Mouse (Mus musculus) midbrain, postnatal 0 days (tissue): ENCODE results near the gene Dbx2. TPM values are rescaled to one million over a fixed set of nuclear protein-coding genes. Genes with fewer than 3 reads are reported as not detected.

ENCODE experiments used
- ATAC-seq: fragments of 200-750 bp; cut with Nextera tagmentation; 2 replicates; pipeline ENCODE4 v1.8.0; 2017; ENCODE audit warnings: moderate number of reproducible peaks, mild to moderate bottlenecking, moderate TSS enrichment, moderate library complexity; ENCODE audit not compliant: low FRiP score
- DNase-seq: peaks from one replicate; pipeline ENCODE4 v3.0.0-alpha.2; 2015; ENCODE audit warnings: low spot score
- H3K27ac ChIP-seq: fragments of 300-500 bp; sonication (generic); 2 replicates; pipeline ENCODE4 v1.5.1; 2014; ENCODE audit warnings: low read depth, mild to moderate bottlenecking, low read length, mixed read lengths
- H3K27me3 ChIP-seq: fragments of 300-500 bp; sonication (generic); 2 replicates; pipeline ENCODE4 v1.6.1; 2014; ENCODE audit warnings: low read length, control low read depth, mixed read lengths; ENCODE audit not compliant: insufficient read depth
- H3K36me3 ChIP-seq: fragments of 300-500 bp; sonication (generic); 2 replicates; pipeline ENCODE4 v1.6.1; 2014; ENCODE audit warnings: low read length, control low read depth, mixed read lengths; ENCODE audit not compliant: insufficient read depth
- H3K4me1 ChIP-seq: fragments of 300-500 bp; sonication (generic); 2 replicates; pipeline ENCODE4 v1.6.1; 2014; ENCODE audit warnings: mild to moderate bottlenecking, control low read depth, antibody characterized with exemption, low read length, mixed read lengths; ENCODE audit not compliant: insufficient read depth
- H3K4me2 ChIP-seq: fragments of 300-500 bp; sonication (generic); 2 replicates; pipeline ENCODE4 v1.6.1; 2014; ENCODE audit warnings: low read depth, mild to moderate bottlenecking, low read length, mixed read lengths; ENCODE audit not compliant: poor library complexity, severe bottlenecking
- H3K4me3 ChIP-seq: fragments of 300-500 bp; sonication (generic); 2 replicates; pipeline ENCODE4 v1.5.1; 2014; ENCODE audit warnings: low read depth, mild to moderate bottlenecking, low read length, moderate library complexity
- H3K9ac ChIP-seq: fragments of 300-500 bp; sonication (generic); replicated peaks from 2 replicates; pipeline ENCODE4 v1.6.1; 2014; ENCODE audit warnings: mild to moderate bottlenecking, low read length, moderate library complexity, mixed read lengths; ENCODE audit not compliant: poor library complexity, severe bottlenecking
- H3K9me3 ChIP-seq: fragments of 300-500 bp; sonication (generic); 2 replicates; pipeline ENCODE4 v1.6.1; 2016; ENCODE audit warnings: low read length, control low read depth
- CTCF ChIP-seq: IDR thresholded peaks from 2 replicates; pipeline ENCODE4 v1.5.1; 2016; ENCODE audit warnings: antibody characterized with exemption, mild to moderate bottlenecking
- WGBS: fragments of 180-500 bp; shearing (Covaris S2); extraction: QIAGEN DNeasy Blood & Tissue Kit; methylation state at CpG from one replicate; pipeline ENCODE4 v1.1.7; 2014; 5-methylcytosine and 5-hydroxymethylcytosine counted together
- polyA plus RNA-seq: library from polyadenylated mRNA; unstranded; fragments of >200 nt; fragmentation: Nextera tagmentation; extraction: Ambion mirVana; gene quantifications from 2 replicates; pipeline ENCODE4 v1.2.1, GENCODE M21; 2015
- total RNA-seq: library from RNA; depleted of rRNA; stranded (reverse); fragments of >200 nt; gene quantifications from 2 replicates; pipeline ENCODE4 v1.2.3, GENCODE M21; 2014; rRNA removed

Dbx2 gene
- total RNA-seq (4.9 and 5.8 TPM in 2 replicates), polyA plus RNA-seq (18.4 and 23.0 TPM in 2 replicates)

DNA sequence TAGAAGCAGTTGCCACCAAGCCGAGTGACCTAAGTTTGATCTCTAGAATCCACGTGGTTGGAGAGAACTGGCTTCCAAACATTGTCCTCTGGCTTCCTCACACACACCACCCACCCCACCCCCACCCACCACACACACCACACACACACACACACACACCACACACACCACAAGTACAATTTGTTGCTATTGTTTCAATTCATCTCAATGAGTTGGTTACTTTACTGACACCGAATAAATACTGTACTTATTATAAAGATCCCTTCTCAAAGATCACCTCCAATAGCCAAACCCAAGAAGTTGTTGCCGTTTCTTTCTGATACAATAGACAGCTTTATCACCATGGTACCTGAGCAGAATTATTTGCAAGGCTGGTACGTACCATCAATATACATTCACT, at the start of gene Dbx2:
Gene Dbx2 (minus strand): TSS at position 101 of the 400 bp plus-strand sequence.
- ATAC-seq (no peak), DNase-seq (no peak)
- no peaks in the 10 kb centered on the region for H3K9me3 ChIP-seq
- no peak within 1 kb of the TSS for H3K9ac ChIP-seq
- TF ChIP-seq CTCF = no peak
- 85% methylated on average over 5 of the region's 5 CpGs for WGBS
- no peaks in the 10 kb centered on the region for H3K36me3 ChIP-seq
- H3K27me3 ChIP-seq = peaks cover 61% of the 10 kb centered on the region
- peak within 1 kb of the TSS; percentile 37; the same call in 1 of the 2 replicates for H3K4me3 ChIP-seq
- H3K27ac ChIP-seq = no peak within 1 kb of the TSS
- H3K4me2 ChIP-seq = peak within 1 kb of the TSS; percentile 58
- H3K4me1 ChIP-seq = peaks cover 7% of the 10 kb centered on the region; the same call in 1 of the 2 replicates

DNA sequence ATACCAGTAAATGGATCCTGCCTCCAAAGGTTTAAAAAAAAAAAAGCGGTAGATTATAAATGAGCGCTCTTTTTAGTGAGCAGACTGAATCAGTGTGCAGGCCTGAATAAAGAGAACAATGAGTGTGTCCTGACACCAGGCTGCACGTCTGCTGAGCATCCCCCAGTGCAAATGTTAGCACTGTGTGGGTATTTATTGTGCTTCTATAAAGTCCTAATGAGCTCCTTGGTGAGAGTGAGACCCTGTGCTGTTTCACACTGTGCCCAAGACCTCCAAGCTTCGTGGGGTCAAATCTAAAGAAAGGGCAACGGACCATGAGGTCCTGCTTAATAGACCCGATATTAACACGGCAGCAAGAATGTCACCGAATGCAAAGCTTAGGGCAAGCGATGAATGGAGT, 46.4 kb upstream of the Dbx2 start:
- no peak for TF ChIP-seq CTCF
- Histone ChIP-seq H3K4me2 (no peak overlapping the region), H3K4me3 (no peak overlapping the region), H3K36me3 (no peaks in the 10 kb centered on the region), H3K27ac (no peak overlapping the region), H3K4me1 (0 out of 2 replicates have a peak, but pooled peaks cover 4% of the 10 kb centered on the region), H3K27me3 (no peaks in the 10 kb centered on the region), H3K9me3 (no peaks in the 10 kb centered on the region), H3K9ac (no peak overlapping the region)
- 18% methylated on average over 9 of the region's 9 CpGs for WGBS
- ATAC-seq = no peak
- DNase-seq = no peak

DNA sequence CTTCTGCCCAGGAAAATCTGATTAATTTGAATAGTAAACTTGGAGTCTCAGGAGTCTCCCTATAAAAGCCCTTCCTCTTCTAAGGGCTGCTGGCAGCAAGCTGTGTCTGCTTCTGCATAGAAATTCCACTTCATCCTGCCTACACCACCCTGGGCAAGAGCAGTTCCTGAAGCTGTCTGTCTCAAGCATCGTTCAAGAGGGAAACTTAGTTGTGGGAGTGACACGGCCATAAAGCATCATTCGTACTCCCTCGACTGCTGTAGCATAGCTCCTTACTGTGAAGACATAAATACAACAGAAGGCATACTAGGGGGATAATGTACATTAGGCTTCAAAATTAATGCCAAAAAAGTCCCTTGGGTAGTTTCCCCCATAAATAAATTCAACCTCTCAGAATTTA, 45.8 kb upstream of the Dbx2 start:
- TF ChIP-seq CTCF = no peak
- no peaks in the 10 kb centered on the region for H3K27me3 ChIP-seq
- H3K9ac ChIP-seq = no peak overlapping the region
- no peaks in the 10 kb centered on the region for H3K9me3 ChIP-seq
- H3K4me1 ChIP-seq = 0 out of 2 replicates have a peak, but pooled peaks cover 4% of the 10 kb centered on the region
- 17% methylated on average over 4 of the region's 4 CpGs for WGBS
- DNase-seq (no peak), ATAC-seq (no peak)
- no peak overlapping the region for H3K4me3 ChIP-seq
- H3K36me3 ChIP-seq = no peaks in the 10 kb centered on the region
- no peak overlapping the region for H3K27ac ChIP-seq
- H3K4me2 ChIP-seq = no peak overlapping the region

DNA sequence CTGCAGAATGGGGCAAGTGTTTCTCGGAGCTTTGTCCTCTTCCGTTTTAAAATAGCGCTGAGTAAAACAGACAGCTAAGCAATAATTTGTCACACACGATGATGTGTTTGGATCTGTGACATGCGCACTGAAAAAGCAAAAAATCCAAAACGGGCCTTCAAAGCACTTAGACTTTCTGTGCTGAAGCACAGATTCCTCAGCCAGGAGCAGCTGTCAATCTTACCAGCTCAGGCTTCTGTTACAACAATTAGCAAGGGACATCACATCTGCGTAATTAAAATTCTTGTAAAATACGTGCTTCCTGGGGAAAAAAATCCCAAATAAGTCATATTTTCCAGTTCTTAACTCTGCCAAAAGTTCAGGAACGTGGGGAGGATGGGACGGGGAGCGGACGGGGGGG, 43.6 kb upstream of the Dbx2 start:
- Histone ChIP-seq H3K27me3 (no peaks in the 10 kb centered on the region), H3K9ac (no peak overlapping the region), H3K4me1 (0 out of 2 replicates have a peak, but pooled peaks cover 4% of the 10 kb centered on the region), H3K36me3 (no peaks in the 10 kb centered on the region), H3K4me2 (no peak overlapping the region), H3K27ac (no peak overlapping the region), H3K9me3 (no peaks in the 10 kb centered on the region), H3K4me3 (no peak overlapping the region)
- ATAC-seq = no peak
- 66% methylated on average over 12 of the region's 12 CpGs for WGBS
- no peak for DNase-seq
- TF ChIP-seq CTCF = no peak

DNA sequence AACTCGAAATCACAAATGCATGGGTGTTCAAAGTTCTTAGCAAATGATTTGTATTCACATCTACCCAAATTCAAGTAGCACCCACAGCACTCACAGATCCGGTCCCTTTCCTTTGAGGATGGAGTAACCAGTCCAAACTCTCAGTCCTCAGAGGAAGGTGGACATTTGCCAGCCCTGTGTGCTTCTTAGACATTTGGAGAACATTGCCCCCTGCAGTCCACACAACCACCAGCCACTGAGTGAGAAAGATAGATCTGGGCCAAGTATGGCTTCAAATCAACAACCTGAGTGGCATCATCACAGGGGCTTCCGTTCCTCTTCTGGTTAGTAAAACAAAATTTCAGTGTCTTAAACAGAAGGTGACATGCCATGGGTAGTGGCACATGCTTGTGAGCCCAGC, 38.0 kb upstream of the Dbx2 start:
- H3K9ac ChIP-seq = no peak overlapping the region
- H3K9me3 ChIP-seq = no peaks in the 10 kb centered on the region
- H3K27me3 ChIP-seq = no peaks in the 10 kb centered on the region
- peak; percentile 55 for TF ChIP-seq CTCF
- ATAC-seq (no peak), DNase-seq (peak; percentile 78)
- no peaks in the 10 kb centered on the region for H3K36me3 ChIP-seq
- H3K4me3 ChIP-seq = no peak overlapping the region
- H3K27ac ChIP-seq = no peak overlapping the region
- WGBS = 91% methylated on average over 3 of the region's 3 CpGs
- no peaks in the 10 kb centered on the region for H3K4me1 ChIP-seq
- H3K4me2 ChIP-seq = no peak overlapping the region

DNA sequence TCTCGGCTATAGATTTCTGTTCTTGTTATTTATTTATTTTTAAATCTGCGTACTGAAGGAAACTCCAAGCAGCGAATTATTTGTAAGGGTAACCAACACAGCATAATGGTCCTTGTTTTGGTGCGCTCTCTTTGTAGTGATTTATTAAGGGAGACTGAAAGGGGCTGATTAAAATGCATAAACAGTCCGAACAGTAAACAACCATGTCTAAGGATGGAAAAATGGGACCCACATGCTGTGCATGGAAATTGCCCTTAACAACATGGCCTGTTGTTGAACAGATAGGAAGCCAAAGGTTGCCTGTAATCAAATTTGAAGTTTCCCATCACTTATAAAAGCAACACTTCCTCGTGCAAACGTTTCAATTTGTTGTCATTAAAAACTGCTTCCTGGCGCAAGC, 35.8 kb upstream of the Dbx2 start:
- Histone ChIP-seq H3K27me3 (no peaks in the 10 kb centered on the region), H3K9me3 (no peaks in the 10 kb centered on the region), H3K9ac (no peak overlapping the region), H3K36me3 (no peaks in the 10 kb centered on the region), H3K4me1 (no peaks in the 10 kb centered on the region), H3K4me2 (no peak overlapping the region; the same call in 1 of the 2 replicates), H3K4me3 (no peak overlapping the region), H3K27ac (peak overlapping the region; percentile 4; the same call in 1 of the 2 replicates)
- DNase-seq = peak; percentile 64
- ATAC-seq = peak; percentile 38; the same call in 1 of the 2 replicates
- WGBS = 19% methylated on average over 8 of the region's 8 CpGs
- no peak for TF ChIP-seq CTCF
